Mouse (Mus musculus): Measurements from ENCODE around the gene Slc9a9. TPM values are rescaled to one million over a fixed set of nuclear protein-coding genes. Genes with fewer than 3 reads are reported as not detected.

Gene Slc9a9
- polyA plus RNA-seq, 1 experiment: 4.4 TPM

DNA sequence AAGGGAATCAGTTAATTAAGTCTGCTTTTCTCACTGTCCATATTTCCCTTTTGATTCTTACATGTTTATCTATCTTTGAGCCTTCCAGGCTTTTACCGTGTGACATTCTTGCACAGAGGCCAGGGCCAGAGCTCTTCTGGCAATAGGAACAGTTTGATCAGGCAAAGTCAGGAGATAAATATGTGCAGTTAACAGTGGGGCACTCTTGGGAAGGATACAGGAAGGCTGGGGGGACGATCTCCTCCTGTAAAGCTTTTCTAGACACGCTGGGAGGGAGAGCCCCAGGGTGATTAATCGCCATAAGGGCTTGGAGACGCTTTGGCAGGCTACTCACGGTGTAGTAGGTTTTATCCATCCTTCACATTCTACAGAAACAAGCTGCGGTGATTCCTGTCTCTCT lies 22.4 kb downstream of the Slc9a9 start:
- H3K27me3 ChIP-seq (ENCODE audit: control insufficient read depth, insufficient read depth, insufficient read length): no peaks in the 10 kb centered on the region
- no peaks in the 10 kb centered on the region for H3K36me3 ChIP-seq (ENCODE audit: control insufficient read depth, insufficient read depth)
- TF ChIP-seq MYOG (IDR thresholded peaks at IDR 0.05; ENCODE audit: control insufficient read depth, extremely low read depth, insufficient read length): no peak
- no peak for TF ChIP-seq CEBPB (IDR thresholded peaks at IDR 0.05; ENCODE audit: low read depth)
- no peak for TF ChIP-seq USF1 (IDR thresholded peaks at IDR 0.05; ENCODE audit: low read depth)
- TF ChIP-seq MYOD1 (IDR thresholded peaks at IDR 0.05; ENCODE audit: control insufficient read depth, insufficient read length, low read depth): no peak
- no peak for TF ChIP-seq CTCF (IDR thresholded peaks at IDR 0.05; ENCODE audit: control insufficient read depth, insufficient read depth, insufficient read length)
- TF ChIP-seq MAX (IDR thresholded peaks at IDR 0.05): no peak
- TF ChIP-seq FOSL1 (IDR thresholded peaks at IDR 0.05; ENCODE audit: insufficient read depth, low read length, poor library complexity, severe bottlenecking): no peak
- no peak overlapping the region for H3ac ChIP-seq (ENCODE audit: control insufficient read depth, insufficient read length, low read depth)
- H3K79me2 ChIP-seq (ENCODE audit: control insufficient read depth, insufficient read depth): no peaks in the 10 kb centered on the region
- H3K79me3 ChIP-seq (ENCODE audit: low read depth): no peaks in the 10 kb centered on the region
- no peak overlapping the region for H3K4me3 ChIP-seq (ENCODE audit: insufficient read depth, poor library complexity, severe bottlenecking)

DNA sequence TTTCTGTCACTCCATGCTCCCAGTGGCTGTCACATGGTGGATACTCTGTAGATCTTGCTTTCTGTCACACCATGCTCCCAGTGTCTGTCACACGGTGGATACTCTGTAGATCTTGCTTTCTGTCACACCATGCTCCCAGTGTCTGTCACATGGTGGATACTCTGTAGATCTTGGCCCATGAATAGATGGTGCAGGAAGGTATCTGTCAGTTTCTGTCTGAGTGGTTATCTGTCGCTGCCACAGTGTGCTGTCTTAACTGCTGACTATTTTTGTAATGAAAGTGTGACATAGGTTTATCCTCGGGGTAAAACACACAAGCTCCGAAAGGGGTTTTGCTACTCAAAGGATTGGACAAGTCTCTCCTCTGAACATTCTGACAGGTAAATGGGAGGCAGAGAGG lies 24.5 kb downstream of the Slc9a9 start:
- no peak overlapping the region for H3ac ChIP-seq (ENCODE audit: control insufficient read depth, insufficient read length, low read depth)
- no peaks in the 10 kb centered on the region for H3K79me3 ChIP-seq (ENCODE audit: low read depth)
- no peaks in the 10 kb centered on the region for H3K27me3 ChIP-seq (ENCODE audit: control insufficient read depth, insufficient read depth, insufficient read length)
- no peaks in the 10 kb centered on the region for H3K79me2 ChIP-seq (ENCODE audit: control insufficient read depth, insufficient read depth)
- H3K4me3 ChIP-seq (ENCODE audit: insufficient read depth, poor library complexity, severe bottlenecking): no peak overlapping the region
- H3K36me3 ChIP-seq (ENCODE audit: control insufficient read depth, insufficient read depth): no peaks in the 10 kb centered on the region
- no peak for TF ChIP-seq MAX (IDR thresholded peaks at IDR 0.05)
- TF ChIP-seq MYOG (IDR thresholded peaks at IDR 0.05; ENCODE audit: control insufficient read depth, extremely low read depth, insufficient read length): no peak
- TF ChIP-seq FOSL1 (IDR thresholded peaks at IDR 0.05; ENCODE audit: insufficient read depth, low read length, poor library complexity, severe bottlenecking): no peak
- TF ChIP-seq CTCF (IDR thresholded peaks at IDR 0.05; ENCODE audit: control insufficient read depth, insufficient read depth, insufficient read length): no peak
- no peak for TF ChIP-seq USF1 (IDR thresholded peaks at IDR 0.05; ENCODE audit: low read depth)
- TF ChIP-seq CEBPB (IDR thresholded peaks at IDR 0.05; ENCODE audit: low read depth): no peak
- TF ChIP-seq MYOD1 (IDR thresholded peaks at IDR 0.05; ENCODE audit: control insufficient read depth, insufficient read length, low read depth): no peak

DNA sequence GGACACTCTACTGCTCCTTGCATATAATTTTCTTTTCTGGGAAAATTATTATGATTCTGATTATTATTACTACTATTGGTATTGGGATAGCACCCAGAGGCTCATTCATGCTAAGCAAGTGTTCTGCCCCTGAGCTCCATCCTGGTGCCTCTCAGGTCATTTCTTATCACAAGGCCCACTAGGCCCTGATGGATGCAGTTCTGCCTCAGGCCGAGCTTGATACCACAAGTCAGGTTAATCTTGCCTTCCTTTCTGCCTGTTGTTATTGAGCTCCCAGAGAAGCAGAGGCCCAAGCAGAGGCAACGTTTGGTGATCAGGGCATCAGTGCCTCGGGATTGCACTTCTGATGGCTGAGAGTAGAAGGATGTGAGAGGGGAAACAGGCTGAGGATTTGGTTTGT lies 25.3 kb downstream of the Slc9a9 start:
- no peak overlapping the region for H3K4me3 ChIP-seq (ENCODE audit: insufficient read depth, poor library complexity, severe bottlenecking)
- no peak overlapping the region for H3ac ChIP-seq (ENCODE audit: control insufficient read depth, insufficient read length, low read depth)
- TF ChIP-seq USF1 (IDR thresholded peaks at IDR 0.05; ENCODE audit: low read depth) (no peak), CTCF (IDR thresholded peaks at IDR 0.05; ENCODE audit: control insufficient read depth, insufficient read depth, insufficient read length) (no peak), FOSL1 (IDR thresholded peaks at IDR 0.05; ENCODE audit: insufficient read depth, low read length, poor library complexity, severe bottlenecking) (no peak)
- H3K79me2 ChIP-seq (ENCODE audit: control insufficient read depth, insufficient read depth): no peaks in the 10 kb centered on the region
- H3K36me3 ChIP-seq (ENCODE audit: control insufficient read depth, insufficient read depth): no peaks in the 10 kb centered on the region
- no peaks in the 10 kb centered on the region for H3K27me3 ChIP-seq (ENCODE audit: control insufficient read depth, insufficient read depth, insufficient read length)
- H3K79me3 ChIP-seq (ENCODE audit: low read depth): no peaks in the 10 kb centered on the region

DNA sequence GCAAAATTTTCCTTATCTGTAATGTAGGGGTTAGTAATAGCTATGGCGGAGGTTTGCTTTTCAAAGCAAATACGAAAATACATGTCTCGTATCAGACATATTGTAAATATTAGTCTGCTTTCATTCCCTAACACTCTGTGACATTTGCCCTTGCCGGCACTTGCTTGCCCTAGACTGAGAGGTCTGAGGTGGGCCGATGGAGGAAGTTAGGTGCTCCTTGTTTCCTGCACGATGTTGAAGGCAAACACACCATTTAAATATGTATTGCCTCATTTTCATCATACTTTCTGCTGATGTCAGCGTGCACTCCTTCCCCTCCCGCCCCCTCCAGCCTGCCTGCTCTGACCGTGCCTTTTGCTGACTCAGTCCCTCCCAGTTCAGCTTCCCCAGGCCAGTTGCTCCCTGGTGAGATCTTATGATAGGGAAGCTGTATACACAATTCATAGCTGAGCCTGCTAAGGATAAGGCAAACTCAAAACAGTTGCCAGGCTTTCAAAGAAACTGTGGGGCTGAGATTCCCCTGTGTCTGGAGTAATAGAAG lies 26.9 kb downstream of the Slc9a9 start:
- Histone ChIP-seq H3K79me3 (ENCODE audit: low read depth) (no peaks in the 10 kb centered on the region), H3K36me3 (ENCODE audit: control insufficient read depth, insufficient read depth) (no peaks in the 10 kb centered on the region), H3K79me2 (ENCODE audit: control insufficient read depth, insufficient read depth) (no peaks in the 10 kb centered on the region), H3K27me3 (ENCODE audit: control insufficient read depth, insufficient read depth, insufficient read length) (no peaks in the 10 kb centered on the region), H3ac (ENCODE audit: control insufficient read depth, insufficient read length, low read depth) (no peak overlapping the region), H3K4me3 (ENCODE audit: insufficient read depth, poor library complexity, severe bottlenecking) (no peak overlapping the region)
- no peak for TF ChIP-seq MYOG (IDR thresholded peaks at IDR 0.05; ENCODE audit: control insufficient read depth, extremely low read depth, insufficient read length)
- no peak for TF ChIP-seq FOSL1 (IDR thresholded peaks at IDR 0.05; ENCODE audit: insufficient read depth, low read length, poor library complexity, severe bottlenecking)
- TF ChIP-seq CEBPB (IDR thresholded peaks at IDR 0.05; ENCODE audit: low read depth): no peak
- TF ChIP-seq USF1 (IDR thresholded peaks at IDR 0.05; ENCODE audit: low read depth): no peak
- TF ChIP-seq MAX (IDR thresholded peaks at IDR 0.05): no peak
- no peak for TF ChIP-seq MYOD1 (IDR thresholded peaks at IDR 0.05; ENCODE audit: control insufficient read depth, insufficient read length, low read depth)
- no peak for TF ChIP-seq CTCF (IDR thresholded peaks at IDR 0.05; ENCODE audit: control insufficient read depth, insufficient read depth, insufficient read length)

DNA sequence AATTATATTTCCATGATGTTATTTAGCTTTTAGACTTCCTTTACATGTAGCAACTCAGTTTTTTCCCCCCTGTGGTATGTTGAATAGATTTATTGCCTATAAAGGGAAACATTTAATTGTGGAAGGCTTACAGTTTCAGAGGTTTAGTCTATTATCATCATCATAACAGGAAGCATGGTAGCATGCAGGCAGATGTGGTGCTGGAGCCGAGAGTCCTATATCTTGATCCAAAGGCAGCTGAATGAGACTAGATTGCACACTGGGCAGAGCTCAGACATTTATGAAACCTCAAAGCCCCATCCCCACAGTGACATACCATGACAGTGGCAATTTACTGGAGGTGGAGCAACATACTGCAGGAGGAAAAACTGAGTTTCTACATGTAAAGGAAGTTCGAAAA lies 28.5 kb downstream of the Slc9a9 start:
- TF ChIP-seq MYOD1 (IDR thresholded peaks at IDR 0.05; ENCODE audit: control insufficient read depth, insufficient read length, low read depth) (no peak), CEBPB (IDR thresholded peaks at IDR 0.05; ENCODE audit: low read depth) (no peak)
- H3K36me3 ChIP-seq (ENCODE audit: control insufficient read depth, insufficient read depth): no peaks in the 10 kb centered on the region
- no peaks in the 10 kb centered on the region for H3K27me3 ChIP-seq (ENCODE audit: control insufficient read depth, insufficient read depth, insufficient read length)

DNA sequence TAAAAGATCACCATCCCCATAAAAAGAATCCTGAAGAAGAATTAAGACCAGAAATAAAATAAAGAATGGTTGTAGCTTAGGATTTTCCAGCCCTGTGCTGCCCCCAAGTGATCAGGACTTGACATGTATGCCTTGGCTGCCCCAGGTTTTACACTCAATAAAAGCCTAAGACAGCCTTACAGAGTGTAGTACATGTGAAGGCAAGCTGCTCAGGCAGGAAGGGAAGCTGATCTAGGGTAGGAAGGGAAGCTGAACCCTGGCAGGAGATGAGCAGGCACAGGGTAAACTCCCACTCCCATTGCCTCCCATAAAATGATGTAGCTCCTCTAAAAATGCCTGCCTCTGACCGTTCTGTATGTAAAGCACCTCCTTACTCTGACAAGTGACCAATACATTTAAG lies 30.8 kb downstream of the Slc9a9 start:
- Histone ChIP-seq H3K79me2 (ENCODE audit: control insufficient read depth, insufficient read depth) (no peaks in the 10 kb centered on the region), H3K27me3 (ENCODE audit: control insufficient read depth, insufficient read depth, insufficient read length) (no peaks in the 10 kb centered on the region), H3K36me3 (ENCODE audit: control insufficient read depth, insufficient read depth) (no peaks in the 10 kb centered on the region), H3K4me3 (ENCODE audit: insufficient read depth, poor library complexity, severe bottlenecking) (peak overlapping the region; percentile 21), H3K79me3 (ENCODE audit: low read depth) (no peaks in the 10 kb centered on the region), H3ac (ENCODE audit: control insufficient read depth, insufficient read length, low read depth) (no peak overlapping the region)
- TF ChIP-seq CTCF (IDR thresholded peaks at IDR 0.05; ENCODE audit: control insufficient read depth, insufficient read depth, insufficient read length) (peak; percentile 22), FOSL1 (IDR thresholded peaks at IDR 0.05; ENCODE audit: insufficient read depth, low read length, poor library complexity, severe bottlenecking) (no peak)

More for the DNA sequence above, 28.5 kb downstream of the Slc9a9 start:
- Histone ChIP-seq H3K79me2 (ENCODE audit: control insufficient read depth, insufficient read depth) (no peaks in the 10 kb centered on the region), H3K4me3 (ENCODE audit: insufficient read depth, poor library complexity, severe bottlenecking) (no peak overlapping the region), H3K79me3 (ENCODE audit: low read depth) (no peaks in the 10 kb centered on the region), H3ac (ENCODE audit: control insufficient read depth, insufficient read length, low read depth) (no peak overlapping the region)

Measured in C2C12 (cell line).